Mouse (Mus musculus): ENCODE measurements around the gene Cab39l.

The Cab39l gene

GRCm38 (mm10) chr14:59506139-59506538, 65.4 kb downstream of the Cab39l start:
- no peak for DNase-seq (ENCODE audit: low read depth, low spot score)

GRCm38 (mm10) chr14:59513922-59514444, 73.2 kb downstream of the Cab39l start:
- DNase-seq (ENCODE audit: low read depth, low spot score), result no peak

DNA sequence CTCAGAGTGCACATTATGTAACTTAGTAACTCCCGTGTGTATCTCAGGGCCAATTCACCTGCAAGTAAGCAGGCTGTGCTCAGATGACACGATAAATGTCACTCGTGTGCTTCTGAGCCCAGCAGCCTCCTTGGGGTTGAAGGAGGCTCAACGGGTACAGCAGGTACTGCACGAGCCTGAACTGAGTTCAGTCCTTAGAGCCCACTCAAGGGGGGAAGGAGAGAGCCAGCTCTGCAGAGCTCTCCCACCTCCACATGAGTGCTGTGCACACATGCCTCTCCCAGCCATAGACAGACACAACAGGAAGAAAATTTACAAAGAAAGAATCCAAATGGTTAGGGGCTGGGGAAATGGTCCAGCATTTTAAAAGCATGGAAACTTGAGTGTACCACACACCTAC, 85.1 kb downstream of the Cab39l start:
- DNase-seq (ENCODE audit: low read depth, low spot score), result no peak

DNA sequence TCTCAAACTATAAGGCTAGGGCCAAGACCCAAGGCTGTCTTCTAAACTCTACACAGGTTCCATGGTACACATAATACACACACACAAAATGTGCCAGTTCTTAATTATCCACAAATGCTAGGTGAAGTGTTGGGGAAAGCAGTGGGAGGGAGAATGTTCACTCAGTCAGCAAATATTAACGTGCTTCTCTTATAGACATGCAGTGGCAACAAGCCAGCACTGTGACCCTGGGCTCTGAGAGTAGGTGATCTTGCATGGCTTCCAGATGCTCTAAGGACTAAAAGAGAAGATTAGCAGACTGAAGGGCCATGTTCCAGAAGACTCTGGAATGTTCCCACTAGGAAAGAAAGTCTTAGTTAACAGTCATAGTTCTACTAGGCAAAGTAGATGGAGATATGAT, 90.0 kb downstream of the Cab39l start:
- DNase-seq (ENCODE audit: low read depth, low spot score), result no peak

DNA sequence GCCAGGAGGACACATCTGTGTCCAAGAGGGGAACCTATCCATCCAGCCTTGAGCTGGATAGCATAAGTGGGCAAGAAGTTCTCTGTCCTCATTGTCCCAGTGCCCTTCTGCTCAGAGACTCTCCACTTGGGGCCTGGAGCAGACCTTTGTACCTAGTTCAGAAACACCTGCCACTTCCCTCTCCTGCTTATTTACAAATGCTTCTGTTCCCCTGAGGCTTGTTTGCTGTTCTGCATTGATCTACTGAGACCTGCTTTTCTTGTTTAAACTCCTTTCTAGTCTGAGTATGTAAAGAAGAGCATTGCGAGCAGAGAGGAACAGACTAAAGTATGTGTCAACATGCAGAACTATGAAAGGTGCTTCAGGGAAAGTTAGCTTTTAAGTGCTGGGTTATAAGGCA, 92.2 kb downstream of the Cab39l start:
- no peak for DNase-seq (ENCODE audit: low read depth, low spot score)

- no peak for DNase-seq (ENCODE audit: low read depth, low spot score)
Observed at GRCm38 (mm10) chr14:59533908-59534307, 93.1 kb downstream of the Cab39l start.

GRCm38 (mm10) chr14:59537829-59538432, 97.2 kb downstream of the Cab39l start:
- no peak for DNase-seq (ENCODE audit: low read depth, low spot score)

DNA sequence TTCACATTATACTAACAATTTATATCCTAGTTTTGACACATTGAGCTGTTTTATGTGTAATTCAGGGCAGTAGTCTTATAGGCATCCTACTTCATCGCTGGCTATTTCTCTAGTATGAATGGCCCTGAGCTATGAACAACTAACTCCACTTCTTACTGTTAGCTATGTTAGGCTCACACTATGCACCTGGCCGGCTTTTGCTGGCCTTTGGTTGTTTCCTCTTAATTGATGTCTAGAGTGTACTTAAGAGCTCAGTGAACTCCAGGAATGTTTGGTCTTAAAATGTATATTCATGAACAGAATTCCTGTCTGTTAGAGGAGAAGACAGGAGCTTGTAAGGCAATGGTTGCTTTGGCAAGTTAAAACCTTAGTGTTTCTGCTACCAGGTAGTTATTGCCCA, 99.5 kb downstream of the Cab39l start:
- DNase-seq (ENCODE audit: low read depth, low spot score), result no peak

DNA sequence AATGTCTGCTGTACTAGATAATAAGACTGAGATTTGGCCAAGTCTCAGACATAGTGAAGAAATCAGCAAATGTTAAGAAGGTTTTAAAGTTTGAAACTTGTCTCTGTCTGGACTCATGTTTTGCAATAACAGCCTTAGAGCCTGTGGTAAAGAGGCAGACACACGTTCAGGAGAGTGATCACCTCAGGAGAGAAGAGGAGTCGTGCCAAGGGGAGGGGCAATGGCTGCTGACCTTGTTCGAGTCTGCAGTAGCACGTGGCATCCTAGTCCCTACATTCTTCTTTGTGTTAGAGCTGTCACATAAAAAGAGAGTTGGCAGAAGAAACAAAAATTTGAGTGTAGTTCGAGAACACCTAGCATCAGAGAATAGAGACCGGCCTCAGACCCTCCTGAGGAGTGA, 100.0 kb downstream of the Cab39l start:
- DNase-seq (ENCODE audit: low read depth, low spot score), result no peak

DNA sequence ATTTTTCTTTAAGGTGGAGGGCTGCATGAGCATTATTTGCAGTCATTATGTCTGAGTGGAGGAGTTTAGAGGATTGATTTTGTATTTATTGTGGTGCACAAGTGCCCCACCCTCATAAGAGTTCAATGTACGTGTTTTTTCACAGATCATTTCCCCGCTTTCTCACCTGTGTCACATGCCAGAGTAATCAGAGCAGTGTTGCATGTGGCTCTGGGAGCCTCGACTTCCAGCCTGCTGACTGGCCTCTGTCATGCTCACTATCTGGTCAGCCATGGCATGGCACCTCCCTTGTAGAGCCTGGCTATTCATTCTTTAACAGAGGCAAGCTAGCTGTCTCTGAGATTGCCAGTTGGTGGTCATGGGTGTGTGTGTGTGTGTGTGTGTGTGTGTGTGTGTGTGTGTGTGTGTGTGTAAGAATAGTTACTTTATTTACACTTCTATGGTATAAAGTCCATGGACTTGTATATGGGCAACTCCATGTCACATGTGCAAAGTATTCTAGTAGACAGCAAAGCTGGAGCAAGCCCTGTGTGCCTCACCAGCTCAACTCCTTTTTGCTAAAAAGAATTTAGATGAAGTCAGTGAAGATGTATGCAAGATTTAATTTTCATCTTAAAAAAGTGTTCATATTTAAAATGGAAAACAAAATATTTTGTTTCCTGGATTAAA, 102.5 kb downstream of the Cab39l start:
- DNase-seq (ENCODE audit: low read depth, low spot score), result no peak

DNA sequence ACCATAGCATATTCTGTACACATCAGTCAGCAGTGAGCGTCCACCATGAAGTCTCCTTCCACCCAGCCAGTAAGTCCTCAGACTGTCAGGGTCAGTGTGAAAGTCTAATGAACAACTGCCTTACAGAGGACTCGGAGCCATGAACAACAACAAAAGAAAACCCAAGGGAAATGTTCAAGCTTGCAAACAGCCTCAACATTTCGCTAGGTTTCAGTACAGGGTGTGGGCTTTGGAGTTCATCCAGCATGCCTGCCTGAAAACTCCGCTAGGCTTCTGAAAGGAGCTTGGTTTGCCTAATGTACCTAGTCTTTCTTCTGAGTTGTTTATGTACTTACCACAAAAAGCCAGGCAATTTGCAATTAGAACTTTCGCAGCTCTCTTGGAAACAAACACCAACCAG, 103.2 kb downstream of the Cab39l start:
- DNase-seq (ENCODE audit: low read depth, low spot score), result no peak

DNA sequence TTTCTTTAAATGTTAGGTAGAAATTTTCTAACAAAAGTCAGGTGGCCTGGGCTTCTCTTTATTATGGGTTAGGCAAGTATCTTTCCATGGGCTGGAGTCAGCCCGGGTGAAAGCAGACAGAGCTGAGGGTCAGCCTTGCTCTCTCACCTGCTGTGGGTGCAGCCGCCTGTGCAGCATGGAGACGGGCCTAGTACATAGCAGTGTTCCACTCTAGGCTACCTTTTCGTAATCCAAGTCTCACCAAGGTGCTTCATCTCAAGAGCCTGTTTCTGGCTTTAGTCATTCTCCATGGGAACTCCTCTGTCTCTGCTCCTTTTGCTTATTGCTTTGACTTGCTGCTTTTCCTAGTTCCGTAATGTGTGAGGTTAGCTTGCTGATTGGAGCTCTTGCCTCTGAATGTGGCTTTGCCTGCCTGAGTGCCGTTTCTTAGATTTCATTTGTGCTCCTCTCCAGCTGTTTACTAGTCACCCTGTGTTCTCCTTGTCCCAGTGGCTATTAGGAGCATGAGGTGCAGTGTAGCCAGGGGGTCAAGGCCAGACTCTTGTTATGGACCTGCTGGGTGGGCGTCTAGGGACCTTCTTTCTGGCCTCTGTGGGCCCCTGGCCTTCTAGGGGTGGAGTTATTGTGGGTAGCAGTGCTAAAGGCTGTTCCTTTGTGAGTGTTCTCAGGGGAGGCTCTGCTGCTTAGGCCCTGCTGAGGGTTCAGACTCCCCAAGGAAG, 105.5 kb downstream of the Cab39l start:
- no peak for DNase-seq (ENCODE audit: low read depth, low spot score)

DNA sequence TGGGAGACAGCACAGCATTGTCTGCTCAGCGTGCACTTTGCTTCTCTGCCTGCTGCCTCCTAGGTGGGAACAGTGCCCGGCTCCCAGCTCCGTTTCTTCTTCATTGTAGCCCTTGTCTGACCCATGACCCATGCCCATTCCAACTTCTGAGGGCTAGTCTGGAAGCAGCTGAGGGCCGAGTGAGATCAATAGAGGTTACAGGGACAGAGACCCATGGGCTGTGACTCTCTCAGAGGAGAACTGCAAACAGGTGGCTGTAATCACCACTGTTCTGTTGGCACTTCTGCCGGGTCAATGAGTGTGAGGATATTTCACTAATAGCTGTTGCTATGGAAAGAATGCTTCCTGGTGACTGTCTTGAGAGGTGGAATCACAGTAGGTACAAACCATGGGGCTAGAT, 106.8 kb downstream of the Cab39l start:
- no peak for DNase-seq (ENCODE audit: low read depth, low spot score)

- no peak for DNase-seq (ENCODE audit: low read depth, low spot score)
Observed at GRCm38 (mm10) chr14:59548532-59548931, 107.8 kb downstream of the Cab39l start.

GRCm38 (mm10) chr14:59549106-59549505, 108.3 kb downstream of the Cab39l start:
- DNase-seq (ENCODE audit: low read depth, low spot score), result no peak

- DNase-seq (ENCODE audit: low read depth, low spot score), result no peak
Observed at GRCm38 (mm10) chr14:59550841-59551240, 110.1 kb downstream of the Cab39l start.

- no peak for DNase-seq (ENCODE audit: low read depth, low spot score)
Observed at GRCm38 (mm10) chr14:59551956-59552355, 111.2 kb downstream of the Cab39l start.

- DNase-seq (ENCODE audit: low read depth, low spot score), result no peak
Observed at GRCm38 (mm10) chr14:59554025-59554424, 113.3 kb downstream of the Cab39l start.

GRCm38 (mm10) chr14:59555018-59555417, 114.2 kb downstream of the Cab39l start:
- peak; percentile 18 for DNase-seq (ENCODE audit: low read depth, low spot score)

GRCm38 (mm10) chr14:59555928-59556531, 115.3 kb downstream of the Cab39l start:
- DNase-seq (ENCODE audit: low read depth, low spot score), result peak; percentile 69

- DNase-seq (ENCODE audit: low read depth, low spot score), result no peak
Observed at GRCm38 (mm10) chr14:59557071-59557470, 116.3 kb downstream of the Cab39l start.

GRCm38 (mm10) chr14:59557886-59558285, 117.1 kb downstream of the Cab39l start:
- DNase-seq (ENCODE audit: low read depth, low spot score), result no peak

All from CD4-positive helper T cell, adult 2 months (primary cell).